Mouse (Mus musculus) bone marrow macrophage, adult 2 months (primary cell): ENCODE data around the gene Abcf2.

Source experiments
- CTCF ChIP-seq: IDR thresholded peaks from 2 replicates; pipeline ENCODE4 v1.5.1; 2012; ENCODE audit warnings: low read depth, mild to moderate bottlenecking, low read length, moderate library complexity
- POLR2A ChIP-seq: IDR thresholded peaks from 2 replicates; pipeline ENCODE4 v1.6.1; 2012; ENCODE audit warnings: mild to moderate bottlenecking, low read depth, low read length, borderline replicate concordance

DNA sequence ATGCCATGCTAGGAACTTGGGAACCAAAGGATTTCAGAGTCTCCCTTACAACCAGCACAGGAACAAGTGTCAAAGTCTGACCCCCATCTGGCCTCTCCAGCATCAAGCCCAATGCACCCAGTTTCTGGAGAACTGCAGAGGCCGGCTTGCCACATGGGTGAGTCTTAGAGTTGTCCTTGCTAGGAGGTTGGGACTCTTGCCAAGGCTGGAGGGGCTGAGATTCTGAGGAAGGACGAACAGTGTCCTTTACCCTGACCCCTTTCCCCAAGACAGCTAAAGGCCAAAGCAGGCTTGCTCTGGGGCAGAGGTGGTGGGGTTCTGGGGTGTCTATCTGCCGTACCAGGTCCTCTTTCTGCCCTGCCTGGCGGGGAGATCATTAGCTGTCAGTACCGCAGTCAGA, 40.8 kb downstream of the Abcf2 start:
- TF ChIP-seq POLR2A (no peak), CTCF (no peak)
